Mouse (Mus musculus): Measurements from ENCODE around the gene Stx1a.

DNA sequence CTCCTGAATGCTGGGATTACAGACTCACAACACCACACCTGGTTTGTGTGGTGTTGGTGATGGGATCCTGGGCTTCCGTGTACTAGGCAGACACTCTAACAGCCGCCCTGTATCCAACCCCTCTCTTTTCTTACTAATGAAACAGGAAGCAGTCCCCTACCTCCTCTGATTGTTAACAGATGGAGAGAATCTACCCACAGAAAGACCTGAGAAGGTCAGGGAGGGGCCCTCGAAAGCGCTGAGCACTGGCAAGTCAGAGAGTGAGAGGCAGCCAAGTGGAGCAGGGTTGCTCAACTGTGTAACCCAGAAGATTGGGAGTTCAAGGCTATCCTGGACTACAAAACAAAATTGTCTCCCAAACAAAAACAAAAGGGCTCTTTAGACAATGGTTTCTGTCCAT lies 63.6 kb downstream of the Stx1a start:
- no peak for TF ChIP-seq CTCF (IDR thresholded peaks at IDR 0.05; ENCODE audit: low read depth, low read length)
- TF ChIP-seq POLR2A (IDR thresholded peaks at IDR 0.05; ENCODE audit: extremely low read depth, insufficient read depth, low read length), result no peak
